Mouse (Mus musculus) bone marrow macrophage, adult 2 months (primary cell): ENCODE measurements at regions not wholly inside any gene's neighbourhood (a gene's known extent, or its start where the extent isn't known, plus 50 kb on each side); places are given as distances from the start of the nearest gene placed in this dataset.

Experiments used
- H3K27ac ChIP-seq: 2 replicates; pipeline ENCODE4 v1.5.1; 2012; ENCODE audit warnings: low read depth, low read length; ENCODE audit not compliant: insufficient read depth
- H3K4me1 ChIP-seq: 2 replicates; pipeline ENCODE4 v1.6.1; 2012; ENCODE audit warnings: low read length; ENCODE audit not compliant: control insufficient read depth, insufficient read depth
- H3K4me3 ChIP-seq: 2 replicates; pipeline ENCODE4 v1.5.1; 2012; ENCODE audit warnings: mild to moderate bottlenecking, low read length, moderate library complexity; ENCODE audit not compliant: insufficient read depth
- CTCF ChIP-seq: IDR thresholded peaks from 2 replicates; pipeline ENCODE4 v1.5.1; 2012; ENCODE audit warnings: low read depth, mild to moderate bottlenecking, low read length, moderate library complexity
- POLR2A ChIP-seq: IDR thresholded peaks from 2 replicates; pipeline ENCODE4 v1.6.1; 2012; ENCODE audit warnings: mild to moderate bottlenecking, low read depth, low read length, borderline replicate concordance

DNA sequence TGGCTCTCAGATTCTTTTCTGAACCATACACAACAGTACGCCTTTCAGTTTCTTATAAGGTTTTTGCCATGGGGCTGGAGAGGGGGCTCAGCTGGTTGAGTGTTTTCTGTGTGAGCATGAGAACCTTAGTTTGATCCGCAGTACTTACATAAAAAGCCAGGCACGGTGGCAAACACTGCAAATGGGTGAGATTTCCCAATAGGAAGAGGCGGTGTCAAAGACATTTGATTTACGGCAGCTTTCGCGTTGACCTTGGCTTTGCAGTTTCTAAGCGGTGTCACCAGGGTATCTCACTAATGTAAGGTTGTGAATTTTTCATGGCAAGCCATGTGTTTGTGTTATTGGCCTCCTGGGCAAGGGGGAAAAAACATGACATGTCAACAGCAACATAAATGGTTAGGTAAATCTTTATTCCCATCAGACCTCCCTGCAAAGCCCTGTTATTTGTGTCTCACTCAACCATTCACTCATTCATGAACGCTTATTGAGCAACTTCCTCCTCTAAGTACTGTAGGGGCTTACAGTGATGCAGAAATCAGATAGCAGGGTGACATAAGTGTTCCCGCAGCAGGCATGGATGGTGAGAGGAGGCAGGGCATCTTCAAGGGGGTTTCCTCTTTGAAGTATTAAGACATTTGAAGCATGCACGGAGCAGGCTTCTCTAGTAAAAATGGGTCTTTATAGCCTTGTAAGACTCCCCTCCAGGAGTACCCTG lies 599.4 kb upstream of the Auts2 start:
- H3K4me3 ChIP-seq: no peak overlapping the region
- no peaks in the 10 kb centered on the region for H3K4me1 ChIP-seq
- no peak for TF ChIP-seq CTCF
- TF ChIP-seq POLR2A: no peak
- no peak overlapping the region for H3K27ac ChIP-seq

GRCm38 (mm10) chr5:133131042-133131441 lies 587.9 kb upstream of the Auts2 start:
- H3K27ac ChIP-seq: no peak overlapping the region
- no peak for TF ChIP-seq POLR2A
- TF ChIP-seq CTCF: no peak

DNA sequence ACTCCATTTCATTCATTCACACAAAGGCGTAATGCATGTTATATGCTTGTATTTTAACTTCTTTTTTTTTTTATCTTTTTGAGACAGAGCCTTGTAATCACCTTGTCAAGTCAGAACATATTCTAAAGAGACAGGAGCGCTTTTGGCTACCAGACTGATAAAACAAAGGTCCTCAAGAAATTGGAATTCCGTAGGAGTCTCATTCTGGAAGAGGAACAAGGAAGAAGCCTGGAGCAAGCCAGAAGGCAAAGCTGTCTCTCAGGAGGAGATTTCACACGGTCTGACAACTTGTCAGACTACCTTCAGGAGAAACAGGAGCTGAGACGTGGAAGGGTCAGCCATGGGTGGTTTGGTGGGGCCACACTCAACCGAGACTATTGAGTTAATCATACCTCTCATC lies 587.2 kb upstream of the Auts2 start:
- H3K4me1 ChIP-seq: no peaks in the 10 kb centered on the region
- no peak overlapping the region for H3K4me3 ChIP-seq
- H3K27ac ChIP-seq: no peak overlapping the region
- no peak for TF ChIP-seq POLR2A
- TF ChIP-seq CTCF: no peak

More at GRCm38 (mm10) chr5:133131042-133131441, 587.9 kb upstream of the Auts2 start:
- Histone ChIP-seq H3K4me3 (no peak overlapping the region), H3K4me1 (no peaks in the 10 kb centered on the region)

- Histone ChIP-seq H3K4me3 (no peak overlapping the region), H3K4me1 (no peaks in the 10 kb centered on the region), H3K27ac (no peak overlapping the region)
- TF ChIP-seq POLR2A: no peak
- no peak for TF ChIP-seq CTCF
Measured at GRCm38 (mm10) chr5:133124223-133124622, 581.1 kb upstream of the Auts2 start.

- Histone ChIP-seq H3K4me3 (no peak overlapping the region), H3K4me1 (no peaks in the 10 kb centered on the region), H3K27ac (no peak overlapping the region)
- TF ChIP-seq CTCF (no peak), POLR2A (no peak)
Measured at GRCm38 (mm10) chr5:133113946-133114345, 570.8 kb upstream of the Auts2 start.

DNA sequence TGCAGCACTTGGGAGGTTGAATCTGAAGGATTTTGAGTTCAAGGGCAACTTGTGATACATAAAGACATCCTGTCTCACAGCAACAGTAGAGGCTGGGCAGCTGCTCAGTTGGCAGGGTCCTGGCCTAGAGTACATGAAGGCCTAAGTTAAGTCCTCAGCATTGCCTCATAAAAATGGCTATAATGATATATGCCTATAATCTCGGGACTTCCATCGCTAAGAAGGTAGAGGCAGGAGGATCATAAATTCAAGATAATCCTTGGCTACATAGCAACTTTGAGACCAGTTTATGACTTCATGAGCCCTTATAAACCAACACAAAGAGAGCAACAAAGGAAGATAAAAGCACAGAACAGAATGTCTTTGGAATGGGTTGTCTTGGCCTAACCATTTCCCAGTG lies 570.0 kb upstream of the Auts2 start:
- TF ChIP-seq CTCF (no peak), POLR2A (no peak)
- no peak overlapping the region for H3K27ac ChIP-seq
- H3K4me3 ChIP-seq: no peak overlapping the region
- no peaks in the 10 kb centered on the region for H3K4me1 ChIP-seq

DNA sequence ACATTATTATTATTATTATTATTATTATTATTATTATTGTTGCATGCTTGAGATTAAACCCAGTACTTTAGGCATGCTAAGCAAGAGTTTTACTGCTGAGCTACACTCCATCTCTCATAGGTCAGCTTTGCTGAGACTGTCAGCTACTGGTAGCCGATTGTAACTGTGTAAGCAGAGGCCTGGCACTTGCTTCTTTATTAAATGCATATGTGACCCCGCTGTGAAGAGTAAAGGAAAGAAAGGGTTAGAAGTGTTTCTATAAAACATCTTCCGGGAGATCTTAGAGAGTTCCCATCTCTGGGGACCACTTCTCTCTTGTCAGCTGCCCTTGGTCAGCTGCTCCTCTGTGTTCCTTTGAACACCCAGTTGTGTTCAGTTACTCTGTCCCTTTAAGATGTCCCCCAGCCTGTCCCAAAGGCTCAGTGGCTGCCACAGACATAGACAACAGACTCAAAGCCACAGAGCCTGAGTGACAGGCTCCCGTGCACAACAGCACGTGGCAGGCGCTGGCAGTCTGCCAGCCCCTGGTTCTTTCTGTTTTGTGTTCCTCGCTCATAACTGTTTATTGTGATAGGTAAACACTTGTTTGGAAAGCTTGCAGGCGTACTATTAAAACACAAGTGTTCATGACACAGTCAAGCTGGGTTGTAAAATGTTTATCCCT lies 563.7 kb upstream of the Auts2 start:
- Histone ChIP-seq H3K27ac (no peak overlapping the region), H3K4me3 (no peak overlapping the region), H3K4me1 (no peaks in the 10 kb centered on the region)
- TF ChIP-seq POLR2A: no peak
- no peak for TF ChIP-seq CTCF

- Histone ChIP-seq H3K27ac (no peak overlapping the region), H3K4me1 (no peaks in the 10 kb centered on the region), H3K4me3 (no peak overlapping the region)
- TF ChIP-seq CTCF: no peak
- TF ChIP-seq POLR2A: no peak
Measured at GRCm38 (mm10) chr5:133096340-133096739, 553.2 kb upstream of the Auts2 start.

- H3K4me1 ChIP-seq: no peaks in the 10 kb centered on the region
- no peak overlapping the region for H3K27ac ChIP-seq
- TF ChIP-seq POLR2A: no peak
- no peak for TF ChIP-seq CTCF
- H3K4me3 ChIP-seq: no peak overlapping the region
Measured at GRCm38 (mm10) chr5:133084859-133085258, 541.7 kb upstream of the Auts2 start.

- TF ChIP-seq POLR2A (no peak), CTCF (no peak)
- no peak overlapping the region for H3K4me3 ChIP-seq
- H3K27ac ChIP-seq: no peak overlapping the region
- no peaks in the 10 kb centered on the region for H3K4me1 ChIP-seq
Measured at GRCm38 (mm10) chr5:133080751-133081150, 537.6 kb upstream of the Auts2 start.

GRCm38 (mm10) chr5:133078916-133079315 lies 535.8 kb upstream of the Auts2 start:
- Histone ChIP-seq H3K4me3 (no peak overlapping the region), H3K4me1 (no peaks in the 10 kb centered on the region), H3K27ac (no peak overlapping the region)
- TF ChIP-seq POLR2A (no peak), CTCF (no peak)
